Mouse (Mus musculus) lung, postnatal 36 days (tissue): Measurements from ENCODE around the gene Lins1.

Experiments used
- DNase-seq: peaks from one replicate; pipeline ENCODE4 v3.0.0; 2022; ENCODE audit warnings: mixed read lengths

The Lins1 gene

DNA sequence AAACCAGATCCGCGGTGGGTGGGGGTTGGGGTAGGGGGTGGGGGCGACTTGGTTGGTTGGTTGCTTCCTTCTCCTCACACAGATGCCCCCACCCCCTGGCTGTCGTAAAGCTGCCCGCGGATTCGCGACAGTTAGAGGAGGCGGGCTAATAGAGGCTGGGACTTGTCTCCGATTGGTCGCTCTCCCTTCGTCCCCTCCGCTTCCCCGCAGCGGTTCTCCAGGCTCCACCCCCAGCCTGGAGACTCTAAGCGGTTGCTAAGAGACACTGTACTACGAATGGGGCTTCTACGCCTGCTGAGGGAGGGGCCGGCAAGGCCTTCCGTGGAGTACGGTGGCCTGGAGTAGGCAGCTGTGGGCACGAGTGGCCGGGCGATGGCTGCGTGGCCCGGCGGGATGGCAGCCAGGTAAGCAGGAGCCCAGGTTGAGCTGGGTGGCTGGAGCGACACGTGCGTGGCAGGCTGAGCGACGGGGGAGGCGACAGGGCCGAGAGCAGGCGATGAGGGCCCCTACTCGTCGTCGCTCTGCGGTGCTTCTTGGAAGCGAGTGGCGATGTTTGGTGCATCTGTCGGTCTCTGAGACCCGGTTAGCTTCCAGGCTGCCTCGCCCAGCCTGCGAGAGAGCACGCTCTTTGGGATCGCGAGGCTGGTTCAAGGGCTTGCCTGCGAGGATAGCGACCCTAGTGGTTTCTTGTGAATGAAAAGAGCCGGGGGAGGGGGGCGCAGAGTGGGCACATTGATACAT, at the start of gene Lins1:
TSS of gene Lins1 (plus strand) at position 270 of the 741 bp plus-strand sequence.
- DNase-seq = peak; percentile 99

DNA sequence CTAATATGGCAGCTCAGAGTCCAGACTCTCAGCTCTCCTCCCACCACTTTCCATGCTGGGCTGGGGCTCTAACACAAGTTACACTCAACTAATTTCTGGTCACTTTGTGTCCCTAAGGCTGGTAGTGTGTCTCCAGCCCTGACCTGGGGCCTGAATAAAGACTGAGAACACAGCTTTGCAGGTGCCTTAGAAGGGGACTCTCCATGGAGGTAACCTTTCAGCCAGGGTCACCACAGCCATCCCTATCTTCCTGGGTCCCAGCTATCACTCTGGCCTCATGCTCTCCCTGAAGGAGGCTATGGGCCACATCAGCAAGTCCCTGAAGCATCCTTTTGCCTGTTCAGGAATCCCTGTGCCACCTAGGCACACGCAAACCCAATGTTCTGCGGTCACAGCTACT, 44.0 kb upstream of the Lins1 start:
- no peak for DNase-seq

DNA sequence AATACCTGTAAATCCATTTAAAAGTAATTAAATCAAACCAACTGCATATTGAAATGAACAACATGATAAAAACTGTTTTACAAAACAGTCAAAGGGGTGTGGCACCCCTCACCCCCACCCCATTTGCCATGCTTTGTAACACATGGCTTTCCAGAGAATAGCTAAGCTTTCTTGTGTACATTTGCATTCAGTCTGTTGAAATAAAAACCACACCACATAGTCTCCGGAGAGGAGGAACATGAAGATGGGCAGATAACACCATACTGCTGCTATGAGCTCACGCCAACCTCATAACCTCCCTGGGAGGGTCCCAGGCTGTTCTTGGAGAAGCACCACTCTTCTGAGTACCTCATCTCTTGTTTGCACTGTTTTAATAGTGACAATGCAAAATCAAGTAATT, 40.5 kb upstream of the Lins1 start:
- no peak for DNase-seq

DNA sequence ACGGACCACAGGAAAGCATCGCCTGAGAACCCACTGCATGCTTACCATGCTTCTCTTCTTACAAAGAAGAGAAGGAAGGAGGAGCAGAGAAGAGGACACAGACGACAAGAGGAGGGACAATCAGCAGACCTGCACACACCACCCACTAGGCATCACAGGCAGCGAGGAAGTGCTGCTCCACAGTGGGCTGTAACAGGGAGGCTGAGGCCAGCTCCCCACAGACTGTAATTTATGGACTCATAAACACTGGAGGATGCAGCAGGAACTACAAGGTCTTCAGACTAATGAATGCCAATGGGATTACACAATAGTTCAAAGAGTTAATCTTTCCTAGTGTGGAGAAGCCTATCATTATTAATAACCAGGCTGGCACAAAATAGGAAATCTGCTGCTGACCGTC, 38.8 kb upstream of the Lins1 start:
- DNase-seq = no peak

DNA sequence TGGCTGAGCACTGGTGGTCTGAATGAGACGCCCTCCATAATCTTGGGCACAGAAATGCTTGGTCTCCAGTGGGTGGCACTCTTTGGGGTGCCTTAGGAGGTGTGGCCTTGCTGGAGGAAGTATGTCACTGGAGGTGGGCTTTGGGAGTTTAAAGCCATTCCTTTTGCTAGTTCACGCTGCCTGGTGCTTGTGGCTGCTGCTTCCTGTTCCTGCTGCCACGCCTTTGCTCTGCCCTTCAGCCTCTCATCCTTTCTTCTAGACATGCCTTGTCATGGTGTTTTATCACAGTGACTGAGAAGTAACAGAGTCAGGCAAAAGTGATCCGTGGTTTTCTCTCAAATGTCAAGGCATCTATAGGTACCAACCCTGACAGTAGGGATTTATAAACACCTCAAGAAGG, 37.5 kb upstream of the Lins1 start:
- DNase-seq = no peak

DNA sequence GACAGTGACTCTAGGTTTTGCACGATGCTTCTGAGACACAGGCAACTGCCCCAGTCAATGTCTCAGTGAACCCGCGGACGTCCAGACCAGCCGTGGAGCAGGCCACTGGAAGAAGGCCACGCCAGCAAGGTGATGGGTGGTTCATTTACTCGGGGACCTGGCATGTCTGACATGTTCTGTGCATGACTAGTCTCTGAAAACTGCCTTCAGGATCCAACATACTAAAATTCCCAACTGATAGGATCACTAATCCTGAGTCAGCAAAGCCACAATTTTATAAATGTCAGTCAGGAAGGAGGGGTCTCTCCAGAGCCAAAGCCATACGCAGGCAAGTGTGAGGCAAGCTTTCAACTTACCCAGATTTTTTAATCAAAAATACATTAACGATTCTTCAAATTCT, 36.1 kb upstream of the Lins1 start:
- DNase-seq = no peak

DNA sequence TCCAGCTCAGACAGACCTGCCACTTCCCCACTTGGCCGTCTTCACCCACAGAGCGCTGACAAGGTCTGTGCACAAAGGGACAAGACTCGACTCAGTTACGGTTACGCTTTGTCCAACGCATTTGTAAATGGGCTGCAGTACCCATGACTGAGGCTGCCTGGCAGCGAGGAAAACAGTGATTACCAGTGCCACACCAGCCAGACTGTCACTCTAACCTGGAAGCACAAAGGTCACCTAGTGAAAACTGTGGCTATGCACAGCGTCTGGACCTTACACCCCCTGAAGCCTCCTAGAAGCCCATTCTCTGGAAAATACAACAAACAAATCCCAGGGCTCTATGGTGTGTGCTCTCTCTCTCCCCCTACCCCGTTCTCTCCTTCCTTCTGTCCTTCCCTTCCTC, 34.2 kb upstream of the Lins1 start:
- no peak for DNase-seq

DNA sequence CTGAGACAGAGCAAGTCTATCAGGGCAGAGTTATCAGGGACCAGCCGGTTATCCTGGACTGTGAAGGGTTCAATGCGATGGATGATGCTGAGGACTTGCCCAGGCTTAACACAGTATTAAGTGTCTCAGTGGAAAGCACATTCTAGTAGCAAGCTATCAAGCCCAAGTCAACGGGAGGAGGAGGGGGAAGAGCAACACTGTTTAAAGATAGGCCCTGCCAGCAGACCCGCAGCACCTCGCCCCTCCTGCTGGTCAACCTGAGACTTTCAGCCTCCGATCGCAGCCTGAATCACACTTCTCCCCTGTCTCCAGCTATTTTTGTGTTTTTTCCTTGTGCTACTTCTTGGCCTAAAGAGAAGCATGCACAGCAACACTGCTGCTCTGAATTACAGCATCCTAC, 29.4 kb upstream of the Lins1 start:
- DNase-seq = no peak

DNA sequence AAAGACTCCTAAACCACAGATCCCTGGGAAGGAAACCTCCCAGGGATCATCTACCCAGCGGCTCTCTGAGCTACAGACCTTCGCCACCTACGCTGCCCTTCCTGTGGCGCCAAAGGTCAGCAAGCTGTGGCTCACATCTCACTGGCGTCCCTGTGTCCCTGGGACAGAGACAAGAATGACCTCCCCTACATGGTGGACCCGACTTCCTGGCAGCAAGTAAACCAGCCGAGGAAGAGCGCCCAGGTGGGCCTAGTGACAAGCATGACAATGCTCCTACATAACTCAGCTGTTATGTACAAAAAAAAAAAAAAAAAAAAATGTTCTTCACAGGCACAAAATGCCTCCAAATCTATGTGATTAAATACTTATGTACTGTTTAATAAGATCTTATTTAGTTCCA, 28.7 kb upstream of the Lins1 start:
- DNase-seq = no peak

DNA sequence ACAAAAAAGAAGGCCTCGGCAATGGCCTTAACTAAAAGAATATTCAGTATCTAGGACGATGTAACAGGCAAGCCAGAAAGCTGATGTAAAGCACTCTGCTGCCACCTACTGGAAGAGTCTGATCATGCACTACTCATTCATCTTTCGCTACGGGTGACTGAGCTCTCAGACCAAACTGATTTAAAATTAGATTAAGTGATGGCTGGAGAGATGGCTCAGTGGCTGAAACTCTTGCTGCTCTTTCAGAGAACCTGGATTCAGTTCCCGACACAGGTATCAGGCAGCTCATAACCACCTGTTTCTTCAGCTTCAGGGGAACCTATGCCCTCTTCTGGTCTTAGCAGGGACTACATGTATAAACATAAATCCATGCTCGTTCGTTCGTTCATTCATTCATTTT, 28.1 kb upstream of the Lins1 start:
- peak; percentile 92 for DNase-seq

DNA sequence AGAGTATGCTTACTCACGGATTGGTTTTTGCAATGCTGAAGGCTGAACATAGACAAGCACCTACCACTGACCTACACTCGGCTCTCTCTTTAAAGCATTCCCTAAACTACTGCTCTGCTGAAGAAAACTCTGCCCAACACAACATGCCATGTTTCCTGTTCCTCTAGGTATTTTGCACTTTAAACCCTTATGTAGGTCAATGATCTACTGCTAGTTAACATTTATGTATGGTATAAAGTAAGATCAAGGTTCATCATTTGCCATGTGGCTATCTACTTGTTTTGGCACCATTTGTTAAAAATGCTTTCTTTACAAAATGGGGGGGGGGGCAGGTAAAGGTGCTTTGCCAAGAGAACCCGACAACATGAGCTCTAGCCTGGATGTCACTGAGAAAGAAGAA, 26.1 kb upstream of the Lins1 start:
- DNase-seq = no peak

DNA sequence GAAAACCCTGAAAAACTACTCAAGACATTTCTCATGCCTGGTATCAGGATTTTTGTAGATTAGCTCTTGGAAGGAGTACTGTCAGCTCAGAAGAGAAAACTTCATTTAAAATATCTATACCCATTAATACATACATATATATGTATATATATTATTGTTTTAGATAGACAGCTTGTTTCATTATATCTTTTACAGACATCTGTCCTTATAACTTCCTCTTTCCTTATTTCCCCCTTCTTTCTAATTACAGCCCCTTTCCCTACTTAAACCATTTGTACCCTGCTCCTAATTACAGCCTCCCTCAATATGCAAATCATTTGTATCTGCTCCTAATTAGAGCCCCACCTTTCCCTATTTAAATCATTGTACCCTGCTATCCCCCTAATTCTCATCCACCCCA, 22.6 kb upstream of the Lins1 start:
- DNase-seq = no peak

DNA sequence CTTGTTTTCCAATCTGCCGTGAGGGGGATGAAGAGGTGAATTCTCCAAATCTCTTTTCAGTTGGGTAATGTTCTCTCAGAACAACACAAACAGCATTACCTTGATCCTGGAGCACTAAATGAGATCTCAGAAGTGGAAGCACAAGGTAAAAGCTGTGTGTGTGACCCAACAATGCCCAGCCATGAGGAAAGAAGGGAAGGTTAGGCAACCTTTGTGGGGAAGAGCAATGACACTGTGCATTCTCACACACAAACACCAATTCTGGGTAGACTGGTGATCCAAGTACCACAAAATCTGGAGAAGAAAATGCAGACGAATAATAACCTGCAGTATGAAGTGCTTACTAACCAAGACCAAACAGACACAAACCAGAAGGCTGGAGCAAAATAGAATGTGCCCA, 13.9 kb upstream of the Lins1 start:
- DNase-seq = no peak

DNA sequence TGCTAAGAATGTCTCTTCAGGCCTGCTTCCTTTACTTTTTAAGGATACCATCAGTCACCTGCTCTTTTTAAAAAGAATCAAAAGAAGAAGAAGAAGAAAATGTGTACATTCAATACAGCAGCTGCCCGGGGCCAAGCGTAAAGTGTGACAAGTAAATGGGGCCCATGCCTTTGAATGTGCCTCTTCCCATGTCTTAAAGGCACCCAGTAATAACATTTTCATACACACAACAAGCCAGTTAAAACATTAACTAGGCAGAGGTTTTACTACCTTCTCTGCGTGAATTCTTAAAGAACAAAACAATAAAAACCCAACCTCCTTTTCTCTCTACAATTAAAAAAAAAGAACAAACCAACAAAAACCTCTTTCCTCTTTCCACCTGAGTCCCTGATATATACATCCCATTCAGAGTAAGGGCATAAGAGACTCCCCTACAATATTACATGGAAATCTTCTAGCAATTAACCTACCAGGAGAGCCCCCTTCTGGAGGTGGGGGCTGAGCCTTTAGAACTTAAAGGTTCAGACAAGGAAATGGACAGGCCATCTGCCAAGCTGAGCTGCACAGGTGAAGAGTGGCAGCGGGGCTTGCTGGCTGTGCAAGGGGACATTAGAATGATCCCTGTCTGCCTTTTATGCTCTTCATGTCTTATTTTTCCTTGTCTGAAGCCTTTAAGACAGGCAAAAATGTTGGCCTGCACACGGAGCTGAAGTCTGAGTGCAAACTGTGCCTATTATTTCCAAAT, 7.4 kb upstream of the Lins1 start:
- DNase-seq = no peak

DNA sequence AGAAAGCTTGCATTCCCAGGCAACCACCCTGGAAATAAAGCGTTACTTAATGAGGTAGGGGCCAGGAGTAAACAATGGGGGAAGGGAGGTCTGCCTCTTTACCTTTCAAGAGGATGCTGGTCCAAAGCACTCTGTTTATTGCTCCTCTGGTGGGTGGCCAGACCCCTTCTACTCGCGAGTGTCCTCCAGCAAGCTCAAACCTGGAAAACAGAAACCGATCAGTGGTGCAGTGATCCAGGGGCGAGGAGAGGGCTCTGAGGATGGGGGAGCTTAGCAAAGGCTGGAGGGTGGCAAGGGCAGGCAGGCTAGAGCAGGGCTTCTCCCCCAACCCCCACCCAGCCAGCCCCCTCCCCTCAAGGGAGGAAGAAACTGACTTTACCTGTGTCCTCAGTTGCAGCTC, 968 bp upstream of the Lins1 start:
- no peak for DNase-seq

DNA sequence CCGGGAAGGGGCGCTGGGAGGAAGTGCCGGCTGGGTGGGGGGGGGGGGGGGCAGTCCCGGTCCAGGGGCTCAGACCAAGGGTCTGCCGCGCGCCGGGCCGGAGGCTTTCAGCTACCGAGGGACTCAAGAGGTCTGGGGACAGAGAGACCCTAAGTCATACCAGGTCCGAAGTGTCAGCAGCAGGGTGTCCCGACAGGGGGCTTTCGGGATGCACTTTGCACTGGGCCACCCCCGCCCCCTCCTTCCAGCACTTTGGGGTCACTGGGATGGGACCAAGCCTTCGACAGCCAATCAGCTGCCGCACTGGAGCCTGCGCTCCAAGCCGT, 432 bp upstream of the Lins1 start, which contains the start of gene Asb7:
TSS of gene Asb7 (minus strand) at position 303 of the 326 bp plus-strand sequence.
- DNase-seq = no peak

DNA sequence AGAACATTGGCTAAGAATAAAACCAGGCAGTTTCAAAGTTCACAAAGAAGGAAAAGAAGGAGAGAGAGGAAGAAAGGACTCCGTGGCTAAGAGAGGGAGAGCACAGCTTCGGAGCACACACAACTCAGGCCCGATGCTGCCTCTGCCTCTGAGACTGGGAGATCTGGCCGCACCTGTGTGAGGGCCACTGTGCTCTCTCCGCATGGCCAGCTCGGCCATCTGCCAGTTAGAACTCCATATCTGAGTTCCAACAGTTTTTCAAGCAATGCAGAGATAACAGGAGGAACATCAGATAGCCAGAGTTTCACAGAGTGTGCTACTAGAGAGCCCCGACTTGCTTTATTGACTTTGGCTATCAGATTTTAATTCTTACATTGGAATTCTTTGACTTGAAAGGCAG, 4.8 kb downstream of the Lins1 start:
- peak; percentile 6 for DNase-seq

DNA sequence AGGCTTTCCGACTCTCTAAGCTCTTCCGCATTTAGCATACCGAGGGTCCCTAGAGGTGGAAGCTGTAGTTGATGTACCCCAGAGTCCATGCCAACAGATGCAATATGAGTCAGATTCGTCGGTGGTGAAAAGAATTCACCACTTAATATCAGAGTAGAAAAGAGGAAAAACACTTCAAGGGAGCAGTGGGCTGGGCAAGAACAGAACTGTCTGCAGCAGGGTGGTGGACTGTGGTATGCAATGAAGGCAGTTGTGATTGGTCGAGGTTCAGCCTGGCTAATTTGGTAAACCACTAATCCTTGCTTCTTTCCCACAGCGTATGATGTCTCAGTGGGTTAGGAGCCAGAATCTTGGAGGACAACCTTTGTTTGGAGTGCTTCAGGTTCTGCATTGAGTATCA, 13.0 kb downstream of the Lins1 start:
- no peak for DNase-seq

DNA sequence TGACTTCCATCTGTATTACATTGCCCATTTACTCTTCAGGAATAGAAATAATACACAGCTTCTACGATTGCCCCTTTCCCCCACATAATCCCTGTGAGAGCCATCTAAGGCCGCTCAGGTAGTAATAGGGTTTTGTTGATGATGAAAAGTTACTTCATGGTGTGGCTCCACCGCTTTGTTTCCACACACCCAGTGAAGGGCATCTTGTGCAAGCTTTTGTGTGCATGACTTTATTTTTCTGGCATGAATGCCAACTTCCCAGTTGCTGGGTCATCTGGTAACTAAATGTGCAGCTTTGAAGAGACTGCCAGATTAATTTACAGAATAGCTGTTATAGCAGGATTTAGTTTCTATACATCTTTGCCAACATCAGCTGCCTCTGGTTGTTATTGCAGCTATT, 14.9 kb downstream of the Lins1 start:
- peak; percentile 52 for DNase-seq

DNA sequence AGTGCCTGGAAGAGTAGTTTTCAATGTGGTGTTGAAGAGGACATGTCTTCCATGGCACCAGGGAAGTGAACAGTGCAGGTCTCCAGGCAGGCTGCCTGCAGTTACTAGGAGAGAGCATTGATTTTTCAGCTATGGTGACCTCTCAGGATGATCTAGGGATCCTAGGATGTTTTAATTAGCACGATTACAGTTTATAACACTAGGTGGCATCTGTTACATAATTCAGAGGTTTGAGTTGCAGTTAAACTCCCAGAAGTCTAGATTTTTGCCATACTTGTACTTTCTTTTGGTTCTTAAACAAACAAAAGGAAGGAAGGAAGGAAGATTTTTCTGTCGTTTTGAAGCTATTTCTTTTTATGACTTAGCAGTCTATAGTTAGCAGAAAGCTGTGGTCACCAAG, 21.5 kb downstream of the Lins1 start:
- DNase-seq = no peak

DNA sequence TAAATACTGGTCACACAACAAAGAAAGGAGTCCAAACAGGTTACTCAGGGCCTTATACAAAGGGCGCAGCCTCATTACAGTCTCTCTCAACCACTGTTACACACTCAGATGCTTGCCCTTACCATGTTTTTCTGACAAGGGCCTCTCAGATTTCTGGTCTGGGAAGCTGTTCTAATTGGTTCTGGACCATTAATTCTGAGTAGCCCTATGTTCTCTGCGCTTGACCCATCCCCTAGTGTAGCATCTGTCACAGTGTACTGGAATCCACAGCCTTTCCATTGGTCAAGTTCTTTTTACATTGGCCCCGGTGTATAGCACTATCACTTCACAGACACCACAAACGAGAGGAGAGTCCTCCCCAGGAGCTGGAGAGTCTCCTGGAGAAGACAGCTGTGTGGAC, 34.8 kb downstream of the Lins1 start:
- no peak for DNase-seq

DNA sequence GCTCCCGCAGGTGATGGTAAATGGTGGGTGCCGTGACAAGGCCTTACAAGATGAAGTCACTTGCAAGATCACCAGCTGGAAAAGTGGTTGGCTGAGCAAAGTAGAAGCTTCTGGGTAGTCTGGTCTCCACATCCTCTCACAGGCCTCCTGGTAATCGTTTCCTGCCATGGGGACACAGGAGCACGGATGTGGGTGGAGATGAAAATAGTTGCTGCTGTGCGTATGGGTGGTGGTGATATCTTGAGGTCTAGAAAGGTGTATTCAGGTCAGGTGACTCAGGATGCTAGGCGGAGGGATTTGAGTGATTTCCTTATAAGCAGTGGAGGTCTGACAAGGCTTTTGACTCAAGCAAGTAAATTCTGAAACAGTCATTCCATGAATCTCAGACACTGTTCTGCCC, 35.3 kb downstream of the Lins1 start:
- DNase-seq = no peak

DNA sequence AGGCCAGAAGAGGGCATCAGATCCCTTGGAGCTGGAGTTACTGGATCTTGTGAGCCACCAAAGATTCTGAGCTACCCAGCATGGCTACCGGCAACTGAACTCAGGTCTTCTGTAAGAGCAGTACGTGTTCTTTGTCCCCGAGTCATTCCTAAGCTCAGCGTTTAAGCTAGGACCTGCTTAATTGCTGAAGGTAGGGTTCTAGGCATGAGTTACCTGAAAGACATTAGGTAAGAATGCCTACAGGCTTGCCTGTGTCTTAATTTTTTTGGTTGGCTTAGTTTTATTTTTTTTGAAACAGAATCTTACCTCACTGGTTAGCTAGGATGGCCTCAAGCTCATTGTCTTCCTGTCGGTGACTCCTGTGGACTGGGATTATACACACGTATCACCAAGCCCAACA, 38.4 kb downstream of the Lins1 start:
- no peak for DNase-seq

DNA sequence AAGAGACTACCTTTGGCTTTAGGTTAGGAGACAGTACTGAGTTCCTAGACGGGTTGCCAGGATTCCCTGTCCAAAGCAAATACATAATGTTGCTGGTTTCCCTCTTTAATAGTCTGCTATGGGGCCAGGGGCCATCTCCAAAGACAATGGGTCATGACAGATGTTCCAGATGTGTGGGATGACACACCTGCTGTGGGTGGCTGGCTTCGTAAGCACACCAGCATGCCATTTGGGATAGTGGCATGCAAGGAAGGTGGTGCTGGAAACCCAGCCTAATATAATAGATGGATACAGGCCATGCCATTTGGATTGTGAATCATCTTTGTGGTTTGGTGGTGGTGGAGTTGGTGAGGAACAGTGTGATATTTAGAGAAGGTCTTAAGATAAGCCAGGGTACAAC, 39.5 kb downstream of the Lins1 start:
- DNase-seq = no peak

DNA sequence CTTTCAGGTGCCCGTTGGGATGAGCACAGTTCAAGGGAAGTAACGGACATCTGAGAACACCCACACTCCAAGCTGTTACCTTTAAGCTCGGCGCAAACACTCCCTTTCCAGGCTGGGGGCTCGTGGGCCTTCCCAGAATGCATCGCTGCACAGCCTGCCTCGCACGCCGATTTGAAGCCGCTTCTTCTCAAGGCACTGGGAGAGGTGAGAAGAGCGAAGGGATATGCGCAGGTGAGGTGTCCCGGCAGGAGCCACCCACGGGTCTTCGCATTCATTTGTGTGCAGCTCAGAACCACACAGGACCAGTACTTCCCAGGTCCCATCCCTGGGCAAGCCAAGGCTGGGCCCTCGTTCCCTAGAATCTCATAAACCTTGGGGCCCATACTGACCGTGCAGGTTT, 43.7 kb downstream of the Lins1 start:
- DNase-seq = no peak
